Mouse (Mus musculus): ENCODE results near the gene Zfp715.

DNA sequence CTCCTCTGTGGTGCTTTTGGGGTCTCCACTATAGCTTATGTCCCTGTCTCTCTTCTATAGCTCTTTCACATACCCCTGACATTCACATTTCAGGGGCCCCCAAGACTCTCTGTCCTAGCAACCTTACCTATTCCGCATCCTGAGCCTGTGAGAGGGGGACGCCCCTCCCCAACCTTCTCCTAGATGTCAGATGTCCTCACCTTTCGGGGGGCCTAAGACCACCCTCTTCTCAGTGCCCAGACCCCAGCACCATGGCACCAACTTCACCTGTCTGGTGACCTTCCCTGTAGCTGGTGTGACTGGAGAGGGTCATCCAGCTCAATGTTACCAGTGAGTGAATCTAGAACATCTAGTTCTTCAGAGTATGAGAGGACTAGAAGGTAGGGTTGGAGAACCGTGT lies 31.4 kb upstream of the Zfp715 start:
- TF ChIP-seq CTCF (conservative IDR thresholded peaks at IDR 0.05 in 1 of 2, IDR thresholded peaks at IDR 0.05 in 1 of 2; ENCODE audit: low read depth in 2 of 2, low read length in 2 of 2) (no peak), MEF2A (IDR thresholded peaks at IDR 0.05; ENCODE audit: borderline replicate concordance, low read depth, low read length) (no peak)
